Mouse (Mus musculus): Measurements from ENCODE around the gene Srp14. TPM values are rescaled to one million over a fixed set of nuclear protein-coding genes. Genes with fewer than 3 reads are reported as not detected.

Gene Srp14
- total RNA-seq (2018; cell fraction: chromatin; rRNA removed): 10 to 100 TPM in 23 of 26 experiments, 1 to 10 TPM in 3; 3.8 to 49.4 (median 21.7) TPM
- 100 to 1,000 TPM; 140 to 200 (median 168) TPM for total RNA-seq (2018; cell fraction: cytosol; rRNA removed)
- total RNA-seq (2018; cell fraction: nucleus; rRNA removed): 10 to 100 TPM; 21.8 to 67.6 (median 38.2) TPM
- 197 to 252 TPM (median 250 TPM) in 3 replicates for polyA plus RNA-seq (2018)

DNA sequence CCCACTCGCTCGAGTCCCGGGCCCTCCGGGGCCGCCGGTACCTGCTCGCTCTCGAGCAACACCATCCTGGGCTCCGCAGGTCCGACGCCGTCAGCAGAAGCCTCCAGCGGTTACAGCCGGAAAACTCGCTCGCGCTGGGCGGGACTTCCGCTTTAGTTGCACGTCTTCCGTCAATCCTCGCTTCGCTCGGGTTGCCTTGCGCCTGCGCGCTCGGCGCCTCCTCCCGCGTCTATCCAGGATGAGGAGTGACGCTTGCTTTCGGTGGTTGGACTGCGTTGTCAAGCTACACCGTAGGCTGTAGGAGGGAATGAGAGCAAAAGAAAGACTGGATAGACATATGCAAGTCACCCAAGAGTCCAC, at the start of gene Srp14:
Gene Srp14 (minus strand): TSS at position 162 of the 360 bp plus-strand sequence.
- Histone ChIP-seq H3K27ac (peak within 1 kb of the TSS; percentile 5; the same call in 1 of the 2 replicates), H3K79me2 (ENCODE audit: inconsistent target) (peaks cover 23% of the 10 kb centered on the region), H3K36me3 (ENCODE audit: inconsistent target) (peaks cover 23% of the 10 kb centered on the region; the same call in 1 of the 2 replicates), H3K4me3 (ENCODE audit: inconsistent target) (peak within 1 kb of the TSS; percentile 60)
- WGBS (ENCODE audit: missing documents): under 1% methylated on average over 33 of the region's 35 CpGs

DNA sequence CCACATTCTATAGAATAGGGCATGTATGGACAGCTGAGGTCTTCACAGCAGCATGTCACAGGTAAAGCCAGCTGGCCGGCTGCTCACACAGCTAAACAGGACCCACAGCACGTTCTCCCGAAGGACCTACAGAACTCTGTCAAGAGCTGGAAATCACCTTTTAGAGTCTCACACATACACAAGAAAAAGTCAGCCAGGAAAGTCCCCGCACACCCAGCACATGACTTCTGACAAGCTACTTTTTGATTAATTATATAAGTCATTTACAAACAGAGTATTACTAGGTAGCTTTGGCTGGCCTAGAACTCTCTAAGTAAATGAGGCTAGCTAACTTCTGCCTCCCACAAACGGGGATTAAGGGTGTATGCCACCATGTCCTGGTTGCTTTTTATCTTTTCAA, 47.0 kb upstream of the Srp14 start:
- Histone ChIP-seq H3K4me3 (ENCODE audit: inconsistent target) (no peak overlapping the region), H3K79me2 (ENCODE audit: inconsistent target) (no peaks in the 10 kb centered on the region), H3K27ac (no peak overlapping the region), H3K36me3 (ENCODE audit: inconsistent target) (peaks cover 4% of the 10 kb centered on the region; the same call in 1 of the 2 replicates)
- WGBS (ENCODE audit: missing documents): 91% methylated on average over 5 of the region's 5 CpGs

DNA sequence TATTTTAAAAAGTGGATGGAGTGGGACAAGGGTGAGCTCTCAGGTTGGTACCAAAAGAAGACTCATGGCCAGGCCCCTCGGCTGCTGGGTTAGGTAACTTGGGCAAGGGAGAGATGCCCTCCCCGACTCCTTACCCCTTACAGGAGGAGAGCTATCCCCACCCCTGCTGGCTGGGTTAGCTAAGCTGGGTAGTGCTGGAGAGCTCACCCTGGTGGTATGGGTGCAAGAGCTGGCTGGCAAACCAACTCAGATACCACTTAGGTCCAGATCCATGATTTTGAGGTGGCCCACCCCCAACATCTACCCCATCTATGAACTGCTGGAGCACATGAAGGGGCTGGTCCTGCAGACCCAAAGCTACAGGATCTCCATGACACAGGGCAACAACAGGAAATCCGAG, 45.3 kb upstream of the Srp14 start:
- 92% methylated on average over 3 of the region's 3 CpGs for WGBS (ENCODE audit: missing documents)
- Histone ChIP-seq H3K27ac (no peak overlapping the region), H3K79me2 (ENCODE audit: inconsistent target) (no peaks in the 10 kb centered on the region), H3K36me3 (ENCODE audit: inconsistent target) (no peaks in the 10 kb centered on the region), H3K4me3 (ENCODE audit: inconsistent target) (no peak overlapping the region)

DNA sequence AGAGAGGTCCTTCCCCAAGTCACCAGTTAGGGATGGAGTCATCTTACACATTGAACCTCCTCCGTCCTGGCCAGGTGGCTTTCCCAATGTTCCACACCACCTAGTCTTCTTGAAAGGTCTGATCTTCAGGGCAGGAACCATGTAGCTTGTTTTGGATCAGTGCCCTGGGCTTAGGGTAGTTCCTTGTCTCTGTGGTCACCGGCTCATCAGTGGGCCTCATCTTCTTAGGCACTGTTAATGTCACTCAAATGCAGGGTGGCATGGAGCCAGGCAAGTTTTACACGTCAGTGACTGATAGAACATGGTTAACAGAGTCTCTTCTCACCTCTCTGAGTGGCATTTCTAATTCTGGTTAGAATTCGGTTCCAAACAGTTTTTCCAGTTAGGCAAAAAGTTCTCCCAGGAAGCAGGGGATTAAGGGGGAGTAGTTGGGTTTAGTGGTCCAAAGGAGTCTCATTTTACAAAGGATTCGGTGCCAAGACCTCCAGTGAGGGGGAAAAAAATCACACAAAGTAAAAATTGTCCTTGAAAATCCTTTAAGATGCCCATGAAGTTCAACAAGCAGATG, 43.7 kb upstream of the Srp14 start:
- Histone ChIP-seq H3K79me2 (ENCODE audit: inconsistent target) (no peaks in the 10 kb centered on the region), H3K4me3 (ENCODE audit: inconsistent target) (no peak overlapping the region), H3K27ac (no peak overlapping the region), H3K36me3 (ENCODE audit: inconsistent target) (no peaks in the 10 kb centered on the region)
- 72% methylated on average over 5 of the region's 5 CpGs for WGBS (ENCODE audit: missing documents)

DNA sequence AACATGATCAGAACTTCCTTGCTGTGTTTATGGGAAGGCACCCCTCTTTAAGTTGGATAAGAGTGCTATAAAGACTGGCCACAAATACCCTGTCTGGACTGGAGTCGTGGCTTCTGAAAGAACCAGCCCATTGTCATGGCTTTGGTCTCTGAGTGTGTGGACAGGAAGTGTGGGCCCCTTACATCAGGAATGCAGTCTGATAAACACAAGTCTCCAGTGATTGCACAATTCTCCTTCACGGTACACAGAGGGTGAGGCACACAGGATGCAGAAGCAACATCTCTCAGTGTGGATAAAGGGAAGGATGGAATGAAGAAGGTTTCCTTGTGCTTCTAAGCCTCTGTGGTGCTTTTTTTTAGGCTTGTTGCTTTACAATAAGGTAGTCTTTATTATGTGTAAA, 42.8 kb upstream of the Srp14 start:
- Histone ChIP-seq H3K27ac (no peak overlapping the region), H3K4me3 (ENCODE audit: inconsistent target) (no peak overlapping the region), H3K36me3 (ENCODE audit: inconsistent target) (no peaks in the 10 kb centered on the region), H3K79me2 (ENCODE audit: inconsistent target) (no peaks in the 10 kb centered on the region)
- WGBS (ENCODE audit: missing documents): 7% methylated on average over 2 of the region's 2 CpGs

DNA sequence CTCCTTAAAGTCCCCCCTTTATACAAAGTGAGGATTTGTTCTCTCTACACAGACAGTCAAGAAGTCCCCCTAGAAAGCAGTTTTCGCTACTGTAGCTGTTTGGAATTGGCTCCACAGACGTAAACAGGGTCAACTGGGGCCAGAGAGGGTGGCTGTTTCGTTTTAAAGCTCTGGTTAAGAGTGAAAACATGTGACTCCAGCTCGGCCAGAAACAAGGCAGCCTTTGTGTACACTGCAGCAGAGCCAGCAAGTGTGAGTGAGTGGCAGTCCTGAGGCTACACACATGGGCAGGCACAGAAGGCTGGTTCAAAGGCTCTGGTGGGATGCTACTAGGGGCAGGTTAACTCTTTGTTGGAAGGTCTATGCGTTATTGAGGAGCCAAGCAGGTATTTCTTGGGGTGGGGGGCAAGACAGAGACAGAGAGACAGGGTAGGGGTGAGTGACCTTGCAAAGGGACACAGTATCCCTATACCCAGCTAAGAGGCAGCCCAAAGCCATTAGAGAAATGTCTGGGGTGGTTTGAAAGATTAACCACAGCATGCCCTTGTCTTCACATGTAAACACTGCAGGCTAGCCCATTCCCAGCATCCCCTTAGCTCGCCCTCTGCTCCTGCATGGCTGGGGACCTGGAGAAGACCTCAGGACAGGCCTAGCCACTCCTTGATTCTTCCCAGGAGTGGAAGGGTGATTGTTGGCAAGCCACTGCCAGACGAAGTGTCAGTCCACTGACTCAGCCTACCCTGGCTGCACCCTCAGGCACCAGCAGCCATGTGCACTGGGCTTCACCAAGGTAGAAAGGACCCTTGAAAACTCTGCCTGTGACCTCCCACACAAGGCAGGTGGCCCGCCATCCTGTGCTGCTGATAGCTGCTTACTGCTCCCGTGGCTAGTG, 40.8 kb upstream of the Srp14 start:
- Histone ChIP-seq H3K79me2 (ENCODE audit: inconsistent target) (no peaks in the 10 kb centered on the region), H3K27ac (peak overlapping the region; percentile 42), H3K4me3 (ENCODE audit: inconsistent target) (no peak overlapping the region), H3K36me3 (ENCODE audit: inconsistent target) (no peaks in the 10 kb centered on the region)
- WGBS (ENCODE audit: missing documents): 56% methylated on average over 9 of the region's 9 CpGs

DNA sequence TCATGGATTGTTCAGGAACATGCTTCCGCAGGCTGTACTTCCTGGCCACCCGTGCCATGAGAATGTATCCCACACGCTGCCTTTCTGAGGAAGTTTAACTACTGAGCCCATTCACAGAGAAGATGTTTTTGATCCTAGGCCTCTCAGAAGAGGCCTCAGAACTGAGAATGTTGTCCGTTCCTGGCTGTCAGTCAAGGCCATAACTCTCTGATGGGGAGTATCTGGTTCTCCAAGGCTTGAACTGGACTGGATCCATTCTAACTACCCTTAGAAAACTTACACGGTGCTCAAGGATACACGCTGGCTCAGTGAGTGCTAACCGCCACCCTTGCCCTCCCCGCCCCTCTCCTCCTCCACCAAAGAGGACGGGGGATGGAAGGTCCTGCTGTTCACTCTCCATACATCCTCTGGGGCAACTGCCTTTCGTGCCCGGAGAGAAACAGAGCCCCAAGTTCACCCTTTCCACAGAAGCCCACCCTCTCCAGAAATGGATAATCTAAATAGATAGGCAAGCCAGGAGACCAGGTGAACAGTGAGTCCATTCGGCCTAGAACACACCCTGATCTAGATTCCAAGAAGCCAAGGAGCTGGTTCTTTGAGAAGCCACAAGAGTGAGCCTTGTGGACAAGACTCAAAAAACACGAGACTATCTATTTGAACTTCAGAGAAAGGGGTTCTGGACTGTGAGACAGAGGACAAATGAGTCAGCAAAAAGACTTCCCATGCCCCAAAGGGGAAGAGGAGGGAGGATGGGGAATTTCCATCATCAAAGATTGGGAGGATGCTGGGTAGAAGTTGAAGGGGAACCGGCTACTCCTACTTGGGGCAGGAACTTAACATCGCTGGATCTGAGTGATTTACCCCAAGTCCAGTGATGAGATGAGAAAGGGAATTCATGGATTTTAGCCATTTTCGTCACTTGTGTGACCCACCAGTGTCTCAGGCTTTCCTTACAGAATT, 33.2 kb upstream of the Srp14 start:
- 71% methylated on average over 13 of the region's 16 CpGs for WGBS (ENCODE audit: missing documents)
- Histone ChIP-seq H3K79me2 (ENCODE audit: inconsistent target) (no peaks in the 10 kb centered on the region), H3K4me3 (ENCODE audit: inconsistent target) (no peak overlapping the region), H3K27ac (peak overlapping the region; percentile 19), H3K36me3 (ENCODE audit: inconsistent target) (no peaks in the 10 kb centered on the region)

DNA sequence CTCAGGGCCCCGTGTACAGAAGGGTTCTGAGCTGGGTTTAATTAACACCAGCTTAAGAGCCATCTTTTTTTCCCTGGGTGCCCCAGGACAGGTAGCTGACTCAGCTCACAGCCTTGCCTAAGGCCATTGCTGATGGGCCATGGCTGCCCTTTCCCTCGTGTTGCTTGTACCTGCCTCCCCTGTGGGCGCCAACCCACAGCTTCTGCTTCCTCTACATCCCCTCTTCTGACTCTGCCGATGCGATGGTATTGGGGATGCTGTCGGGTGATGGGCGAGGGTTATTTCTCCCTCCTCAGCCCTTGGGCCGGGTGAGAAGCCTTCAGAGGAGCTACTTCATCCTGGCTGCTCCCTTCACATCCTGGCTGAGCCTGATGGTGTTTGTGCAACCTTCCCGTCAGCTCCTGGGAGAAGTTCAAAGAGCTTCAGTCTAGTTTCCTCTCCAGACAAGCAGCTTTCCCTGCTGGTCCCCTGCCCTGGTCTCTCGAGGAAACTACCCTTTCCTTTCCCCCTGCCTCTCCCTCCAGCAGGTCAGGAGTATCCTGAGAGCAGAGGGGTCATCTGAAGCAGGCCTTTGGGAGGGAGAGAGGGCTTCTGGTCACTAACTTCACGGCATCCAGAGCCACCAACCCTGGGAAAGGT, 32.4 kb upstream of the Srp14 start:
- no peaks in the 10 kb centered on the region for H3K79me2 ChIP-seq (ENCODE audit: inconsistent target)
- no peak overlapping the region for H3K27ac ChIP-seq
- 45% methylated on average over 11 of the region's 11 CpGs for WGBS (ENCODE audit: missing documents)
- H3K4me3 ChIP-seq (ENCODE audit: inconsistent target): no peak overlapping the region
- H3K36me3 ChIP-seq (ENCODE audit: inconsistent target): no peaks in the 10 kb centered on the region

DNA sequence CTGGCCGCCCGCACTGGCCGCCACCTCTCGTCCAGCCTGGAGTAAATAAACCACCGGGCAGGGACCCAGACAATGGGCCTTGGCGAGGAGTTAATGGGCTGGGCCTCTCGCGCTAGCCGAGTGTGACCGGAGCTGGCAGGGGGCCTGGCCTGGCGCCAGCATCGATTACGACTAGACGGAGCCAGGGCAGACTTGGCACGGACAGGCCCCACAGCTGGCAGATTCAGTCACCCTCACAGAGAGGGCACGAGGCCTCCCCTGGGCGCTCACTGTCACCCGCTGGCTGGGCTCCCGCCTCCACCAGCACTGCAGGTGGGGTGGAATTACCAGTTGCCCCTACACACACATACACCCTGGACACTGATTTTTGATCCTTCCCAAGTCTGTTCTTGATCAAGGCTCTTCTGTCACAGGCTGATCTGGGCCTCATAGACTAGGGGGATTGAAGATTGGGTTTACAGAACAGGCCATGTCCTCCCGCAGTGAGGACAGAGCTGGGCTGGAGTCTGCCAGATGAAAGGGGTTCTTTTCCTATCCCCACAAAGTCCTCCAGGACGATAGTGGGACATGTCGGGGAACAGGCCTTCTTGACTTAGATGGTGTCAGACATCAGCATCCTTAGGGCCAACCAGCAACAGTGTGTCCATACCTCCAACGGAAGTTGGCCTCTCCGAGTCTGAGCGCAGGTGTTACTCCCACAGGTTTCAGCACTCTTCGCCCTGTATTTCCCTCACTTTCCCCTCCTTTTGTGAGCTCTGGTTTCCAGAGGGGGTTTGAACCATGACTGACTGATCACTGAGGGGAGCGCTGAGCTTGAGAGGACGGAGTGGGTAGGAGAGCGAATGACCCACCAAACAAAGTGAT, 31.2 kb upstream of the Srp14 start:
- Histone ChIP-seq H3K27ac (no peak overlapping the region), H3K4me3 (ENCODE audit: inconsistent target) (no peak overlapping the region), H3K79me2 (ENCODE audit: inconsistent target) (no peaks in the 10 kb centered on the region), H3K36me3 (ENCODE audit: inconsistent target) (no peaks in the 10 kb centered on the region)
- 90% methylated on average over 18 of the region's 29 CpGs for WGBS (ENCODE audit: missing documents)

DNA sequence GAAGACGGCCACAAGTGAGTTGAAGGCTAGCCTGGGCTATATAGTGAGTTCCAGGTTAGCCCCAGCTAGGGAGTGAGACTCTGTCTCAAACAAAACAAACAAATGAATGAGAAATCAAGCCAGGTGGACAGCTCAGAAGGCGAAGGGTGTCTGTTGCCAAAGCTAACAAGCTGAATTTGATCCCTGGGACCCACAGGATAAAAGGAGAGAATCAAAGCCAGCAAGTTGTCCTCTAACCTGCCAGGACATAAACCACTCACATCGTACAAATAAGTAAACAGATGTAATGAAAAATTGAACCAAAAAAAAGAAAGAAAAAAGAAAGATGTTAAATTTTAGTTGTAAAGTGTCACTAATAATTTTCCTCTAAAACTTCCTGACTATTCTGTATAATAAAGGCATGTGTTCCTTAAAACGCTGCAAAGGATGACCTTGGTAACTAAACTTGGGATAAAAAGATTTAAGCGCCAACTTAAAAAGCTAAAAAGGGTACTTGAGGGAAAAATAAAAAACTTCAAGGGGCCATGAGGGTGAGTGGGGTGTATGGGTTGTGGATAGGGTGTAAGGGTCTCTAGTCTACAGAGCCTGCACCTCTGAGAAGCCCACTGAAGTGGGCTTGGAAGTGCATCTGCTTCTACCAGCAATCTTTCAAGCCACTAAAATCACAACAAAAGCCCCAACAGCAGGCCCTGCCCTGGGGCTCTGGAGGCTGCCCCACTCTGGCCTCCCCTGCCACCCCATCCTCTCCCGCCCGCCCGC, 30.4 kb upstream of the Srp14 start:
- H3K36me3 ChIP-seq (ENCODE audit: inconsistent target): no peaks in the 10 kb centered on the region
- WGBS (ENCODE audit: missing documents): 95% methylated on average over 7 of the region's 8 CpGs
- H3K4me3 ChIP-seq (ENCODE audit: inconsistent target): no peak overlapping the region
- no peaks in the 10 kb centered on the region for H3K79me2 ChIP-seq (ENCODE audit: inconsistent target)
- no peak overlapping the region for H3K27ac ChIP-seq

DNA sequence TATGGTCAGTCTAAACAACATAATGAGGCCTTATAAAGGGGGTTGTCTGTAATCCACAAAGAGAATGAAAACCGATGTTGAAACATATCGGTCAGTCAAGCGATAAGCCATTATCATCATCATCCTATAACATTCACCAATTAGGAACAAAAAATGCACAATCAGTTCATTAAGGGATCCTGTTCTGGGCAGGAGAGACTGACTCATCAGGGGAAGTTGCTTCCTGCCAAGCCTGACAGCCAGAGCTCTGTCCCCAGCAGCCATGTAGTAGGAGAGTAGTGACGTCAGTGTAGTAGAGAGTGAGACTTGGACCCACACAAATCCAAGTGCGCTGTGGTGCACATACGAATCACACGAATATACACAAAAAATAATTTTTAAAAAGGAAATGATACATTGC, 27.6 kb upstream of the Srp14 start:
- Histone ChIP-seq H3K4me3 (ENCODE audit: inconsistent target) (no peak overlapping the region), H3K36me3 (ENCODE audit: inconsistent target) (no peaks in the 10 kb centered on the region), H3K79me2 (ENCODE audit: inconsistent target) (no peaks in the 10 kb centered on the region), H3K27ac (no peak overlapping the region)
- 65% methylated on average over 7 of the region's 7 CpGs for WGBS (ENCODE audit: missing documents)

DNA sequence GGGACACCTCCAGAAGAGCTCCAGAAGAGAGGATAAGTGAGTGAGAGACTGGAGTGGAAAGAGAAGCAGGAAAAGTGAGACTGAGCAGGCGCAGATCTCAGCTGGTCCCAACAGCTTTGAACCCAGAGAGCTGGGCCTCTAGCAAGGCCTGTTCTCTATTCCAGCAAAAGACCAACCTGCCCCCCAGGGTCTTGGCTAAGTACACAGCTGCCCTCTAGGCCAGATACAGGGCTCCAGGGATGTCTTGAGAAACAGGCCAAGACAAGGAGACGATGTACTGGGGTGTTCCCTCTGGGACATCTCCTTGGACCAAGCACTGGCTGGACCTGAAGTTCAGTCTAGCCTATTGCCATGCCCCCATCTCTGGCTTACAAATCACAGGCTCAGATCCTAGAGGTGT, 20.7 kb upstream of the Srp14 start:
- no peaks in the 10 kb centered on the region for H3K36me3 ChIP-seq (ENCODE audit: inconsistent target)
- H3K27ac ChIP-seq: no peak overlapping the region
- 92% methylated on average over 2 of the region's 2 CpGs for whole genome bisulfite sequencing (ENCODE audit: missing documents)
- no peaks in the 10 kb centered on the region for H3K79me2 ChIP-seq (ENCODE audit: inconsistent target)
- no peak overlapping the region for H3K4me3 ChIP-seq (ENCODE audit: inconsistent target)

All from macrophage (primary cell).